Mouse (Mus musculus) bone marrow macrophage, adult 2 months (primary cell): ENCODE measurements around the gene Ltbr.

Experiments
- CTCF ChIP-seq: IDR thresholded peaks from 2 replicates; pipeline ENCODE4 v1.5.1; 2012; ENCODE audit warnings: low read depth, mild to moderate bottlenecking, low read length, moderate library complexity
- POLR2A ChIP-seq: IDR thresholded peaks from 2 replicates; pipeline ENCODE4 v1.6.1; 2012; ENCODE audit warnings: mild to moderate bottlenecking, low read depth, low read length, borderline replicate concordance

GRCm38 (mm10) chr6:125268799-125269198, 44.9 kb downstream of the Ltbr start:
- TF ChIP-seq CTCF (no peak), POLR2A (no peak)
